Mouse (Mus musculus) megakaryocyte, embryonic 14.5 days (primary cell): Measurements from ENCODE around the gene Gm11034.

Experiments used
- FLI1 ChIP-seq: IDR thresholded peaks from 2 replicates; pipeline ENCODE4 v1.6.1; 2012; ENCODE audit warnings: low read length, inconsistent platforms, mixed read lengths
- GATA1 ChIP-seq: IDR thresholded peaks from 3 replicates; pipeline ENCODE4 v1.6.1; 2012; ENCODE audit warnings: mixed read lengths, low read length, inconsistent platforms, borderline replicate concordance

- TF ChIP-seq GATA1 (no peak), FLI1 (no peak)
Measured at GRCm38 (mm10) chr8:72257902-72258238, 44.4 kb upstream of the Gm11034 start.
